Mouse (Mus musculus): ENCODE data around the gene Elf3. TPM values are rescaled to one million over a fixed set of nuclear protein-coding genes. Genes with fewer than 3 reads are reported as not detected.
A peak's percentile ranks its signal among the peaks of the same experiment; 100 is the strongest.

Elf3 gene
- polyA plus RNA-seq (2015; fragmentation: Nextera tagmentation; extraction: Ambion mirVana): 0.35 TPM in 1 of 2 replicates, not detected in the other

DNA sequence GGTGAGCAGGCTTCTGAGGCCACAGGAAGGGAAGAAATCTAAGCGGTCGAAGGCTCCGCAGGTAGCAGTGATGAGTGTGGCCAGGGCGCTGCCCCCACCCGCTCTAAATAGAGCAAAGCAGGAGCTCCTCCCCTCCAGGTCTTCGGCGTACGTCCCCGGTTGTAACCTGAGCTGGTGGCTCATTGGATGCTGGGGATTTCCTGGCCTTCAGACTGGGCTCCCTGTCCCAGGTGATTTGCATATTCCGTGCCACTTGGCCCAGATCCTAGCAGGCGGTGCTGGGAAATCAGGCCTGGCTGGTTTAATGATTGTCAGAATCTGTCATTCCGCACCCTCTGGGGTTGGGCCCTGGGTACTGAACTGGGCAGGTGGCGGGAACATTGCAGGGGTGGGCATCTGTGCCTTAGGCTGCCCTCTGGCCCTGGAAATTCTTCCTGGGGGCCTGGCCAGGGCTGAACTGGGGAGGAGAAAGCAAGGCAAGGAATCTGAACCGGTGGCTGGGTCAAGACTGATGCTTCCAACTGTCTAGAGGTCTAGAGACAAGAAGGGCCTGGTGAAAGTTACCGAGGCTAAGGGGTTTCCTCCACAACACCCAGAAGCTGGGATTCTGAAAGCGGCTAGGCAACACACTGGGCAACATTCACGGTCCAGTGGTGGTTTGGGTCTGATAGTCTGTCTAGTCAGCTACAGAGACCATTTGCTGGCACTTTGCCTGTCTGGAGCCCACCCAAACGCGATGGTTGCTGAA, at the start of gene Elf3:
Elf3 (minus strand) TSS at position 189 of the 748 bp plus-strand sequence.
- ATAC-seq: peak; percentile 61
- H3K36me3 ChIP-seq (ENCODE audit: control insufficient read depth, insufficient read depth, low read length): peaks cover 6% of the 10 kb centered on the region
- H3K9me3 ChIP-seq (replicated peaks; ENCODE audit: control insufficient read depth, low read length, poor library complexity, severe bottlenecking): no peaks in the 10 kb centered on the region
- H3K27me3 ChIP-seq (ENCODE audit: control insufficient read depth, insufficient read depth, low read depth, low read length): no peaks in the 10 kb centered on the region
- H3K27ac ChIP-seq (ENCODE audit: low read length): no peak within 1 kb of the TSS
- WGBS: 6% methylated on average over 19 of the region's 19 CpGs
- 0 out of 2 replicates have a peak, but pooled peaks cover 3% of the 10 kb centered on the region for H3K4me1 ChIP-seq (ENCODE audit: control insufficient read depth, insufficient read depth, low read length)
- peak within 1 kb of the TSS; percentile 18; the same call in 1 of the 2 replicates for H3K9ac ChIP-seq (ENCODE audit: low read depth, low read length)
- H3K4me3 ChIP-seq (ENCODE audit: low read depth, low read length): peak within 1 kb of the TSS; percentile 20; the same call in 1 of the 2 replicates
- H3K4me2 ChIP-seq (ENCODE audit: low read length): peak within 1 kb of the TSS; percentile 51

DNA sequence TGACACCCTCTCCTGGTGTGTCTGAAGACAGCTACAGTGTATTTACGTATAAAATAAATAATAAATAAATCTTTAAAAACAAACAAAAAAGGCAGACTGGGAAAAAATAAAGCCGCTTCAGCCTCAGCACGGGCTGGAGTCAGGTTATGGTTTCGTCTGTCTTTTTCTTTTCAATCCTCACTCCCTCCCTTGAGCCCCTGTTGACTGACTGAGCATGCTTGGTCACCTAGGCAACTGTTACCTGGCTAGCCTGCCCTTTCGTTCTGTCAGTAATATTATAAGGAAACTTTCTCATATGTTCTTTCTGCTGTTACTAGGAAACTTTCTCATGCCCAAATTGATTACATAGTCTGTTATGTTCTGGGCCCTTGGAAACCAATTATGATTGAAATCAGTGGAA, 32.5 kb upstream of the Elf3 start:
- no peaks in the 10 kb centered on the region for H3K27me3 ChIP-seq (ENCODE audit: control insufficient read depth, insufficient read depth, low read depth, low read length)
- H3K4me3 ChIP-seq (ENCODE audit: low read depth, low read length): no peak overlapping the region
- ATAC-seq: peak; percentile 77; the same call in 1 of the 2 replicates
- H3K9me3 ChIP-seq (replicated peaks; ENCODE audit: control insufficient read depth, low read length, poor library complexity, severe bottlenecking): no peaks in the 10 kb centered on the region
- no peaks in the 10 kb centered on the region; the same call in 1 of the 2 replicates for H3K4me1 ChIP-seq (ENCODE audit: control insufficient read depth, insufficient read depth, low read length)
- 66% methylated on average over 5 of the region's 5 CpGs for WGBS
- no peak overlapping the region for H3K9ac ChIP-seq (ENCODE audit: low read depth, low read length)
- no peak overlapping the region for H3K4me2 ChIP-seq (ENCODE audit: low read length)
- peaks cover 5% of the 10 kb centered on the region for H3K36me3 ChIP-seq (ENCODE audit: control insufficient read depth, insufficient read depth, low read length)
- peak overlapping the region; percentile 33; the same call in 1 of the 2 replicates for H3K27ac ChIP-seq (ENCODE audit: low read length)

- H3K27ac ChIP-seq (ENCODE audit: low read length): no peak overlapping the region
- no peak overlapping the region for H3K9ac ChIP-seq (ENCODE audit: low read depth, low read length)
- WGBS: 76% methylated on average over 2 of the region's 2 CpGs
- no peaks in the 10 kb centered on the region for H3K27me3 ChIP-seq (ENCODE audit: control insufficient read depth, insufficient read depth, low read depth, low read length)
- H3K4me3 ChIP-seq (ENCODE audit: low read depth, low read length): no peak overlapping the region
- no peaks in the 10 kb centered on the region for H3K9me3 ChIP-seq (replicated peaks; ENCODE audit: control insufficient read depth, low read length, poor library complexity, severe bottlenecking)
- H3K4me1 ChIP-seq (ENCODE audit: control insufficient read depth, insufficient read depth, low read length): peaks cover 7% of the 10 kb centered on the region
- no peak for ATAC-seq
- no peak overlapping the region for H3K4me2 ChIP-seq (ENCODE audit: low read length)
- no peaks in the 10 kb centered on the region for H3K36me3 ChIP-seq (ENCODE audit: control insufficient read depth, insufficient read depth, low read length)
Measured at GRCm38 (mm10) chr1:135286311-135286710, 27.9 kb upstream of the Elf3 start.

DNA sequence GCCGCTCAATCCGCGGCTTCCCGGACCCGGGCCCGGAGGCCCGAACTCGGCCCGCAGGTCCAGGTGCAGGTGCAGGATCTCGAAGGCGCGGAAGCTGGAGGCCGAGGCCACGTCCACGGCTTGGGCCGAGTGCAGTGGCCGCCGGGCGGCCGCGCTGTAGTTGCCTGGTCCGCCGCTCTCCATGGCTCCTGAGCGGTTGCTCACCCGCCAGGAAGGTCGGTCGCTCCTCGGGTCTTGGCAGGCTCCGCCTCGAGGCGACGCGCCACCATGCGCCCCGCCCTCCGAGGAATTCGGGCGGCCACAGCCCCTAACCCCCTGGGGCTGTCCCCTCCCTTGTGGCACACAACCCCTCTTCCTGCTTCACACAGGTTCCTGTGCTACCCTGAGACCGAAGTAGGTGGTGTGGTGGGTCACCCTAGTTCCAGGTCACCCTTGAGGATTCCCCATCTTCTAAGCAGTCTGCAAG, 25.5 kb upstream of the Elf3 start, which contains the start of gene Rnpep:
Rnpep (minus strand) TSS at position 259 of the 466 bp plus-strand sequence.
- ATAC-seq: peak; percentile 89
- WGBS: 1% methylated on average over 39 of the region's 39 CpGs

DNA sequence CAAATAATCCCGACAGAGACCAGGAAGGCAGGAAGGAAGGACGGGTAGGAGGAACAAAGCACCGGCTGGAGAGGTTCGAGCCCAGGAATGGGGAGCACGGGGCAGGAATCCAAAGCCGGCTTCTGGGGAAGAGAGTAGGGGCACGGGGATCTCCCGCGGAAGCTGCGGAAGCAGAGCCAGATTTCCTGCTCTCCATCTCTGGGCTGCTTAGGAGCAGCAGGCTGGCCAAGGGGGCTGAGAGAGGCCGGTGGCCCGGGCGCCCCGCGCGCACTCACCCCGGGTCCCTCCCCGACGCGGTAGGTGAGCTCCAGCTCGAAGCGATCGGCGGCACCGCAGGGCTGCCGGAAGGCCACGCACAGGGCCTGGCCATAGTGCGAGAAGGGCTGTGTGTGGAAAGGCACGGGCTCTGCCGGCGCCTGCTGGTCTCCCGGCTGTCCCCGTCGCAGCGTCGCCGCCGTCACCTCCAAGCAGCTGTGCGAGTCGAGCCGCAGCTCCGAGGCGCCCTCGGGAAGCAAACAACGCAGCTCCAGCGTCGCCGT, 25.0 kb upstream of the Elf3 start:
- no peaks in the 10 kb centered on the region for H3K9me3 ChIP-seq (replicated peaks; ENCODE audit: control insufficient read depth, low read length, poor library complexity, severe bottlenecking)
- H3K4me1 ChIP-seq (ENCODE audit: control insufficient read depth, insufficient read depth, low read length): peaks cover 12% of the 10 kb centered on the region
- peak overlapping the region; percentile 96 for H3K9ac ChIP-seq (ENCODE audit: low read depth, low read length)
- peak; percentile 77 for ATAC-seq
- under 1% methylated on average over 35 of the region's 48 CpGs for WGBS
- H3K27me3 ChIP-seq (ENCODE audit: control insufficient read depth, insufficient read depth, low read depth, low read length): no peaks in the 10 kb centered on the region
- peak overlapping the region; percentile 68 for H3K4me2 ChIP-seq (ENCODE audit: low read length)
- peak overlapping the region; percentile 92 for H3K27ac ChIP-seq (ENCODE audit: low read length)
- H3K36me3 ChIP-seq (ENCODE audit: control insufficient read depth, insufficient read depth, low read length): no peaks in the 10 kb centered on the region
- peak overlapping the region; percentile 87 for H3K4me3 ChIP-seq (ENCODE audit: low read depth, low read length)

More for the DNA sequence above, 25.5 kb upstream of the Elf3 start, which contains the start of gene Rnpep:
- H3K36me3 ChIP-seq (ENCODE audit: control insufficient read depth, insufficient read depth, low read length): no peaks in the 10 kb centered on the region
- H3K4me2 ChIP-seq (ENCODE audit: low read length): peak within 1 kb of the TSS; percentile 68
- peak within 1 kb of the TSS; percentile 96 for H3K9ac ChIP-seq (ENCODE audit: low read depth, low read length)
- peak within 1 kb of the TSS; percentile 87 for H3K4me3 ChIP-seq (ENCODE audit: low read depth, low read length)
- H3K27me3 ChIP-seq (ENCODE audit: control insufficient read depth, insufficient read depth, low read depth, low read length): no peaks in the 10 kb centered on the region
- peak within 1 kb of the TSS; percentile 92 for H3K27ac ChIP-seq (ENCODE audit: low read length)
- H3K9me3 ChIP-seq (replicated peaks; ENCODE audit: control insufficient read depth, low read length, poor library complexity, severe bottlenecking): no peaks in the 10 kb centered on the region
- peaks cover 12% of the 10 kb centered on the region for H3K4me1 ChIP-seq (ENCODE audit: control insufficient read depth, insufficient read depth, low read length)

DNA sequence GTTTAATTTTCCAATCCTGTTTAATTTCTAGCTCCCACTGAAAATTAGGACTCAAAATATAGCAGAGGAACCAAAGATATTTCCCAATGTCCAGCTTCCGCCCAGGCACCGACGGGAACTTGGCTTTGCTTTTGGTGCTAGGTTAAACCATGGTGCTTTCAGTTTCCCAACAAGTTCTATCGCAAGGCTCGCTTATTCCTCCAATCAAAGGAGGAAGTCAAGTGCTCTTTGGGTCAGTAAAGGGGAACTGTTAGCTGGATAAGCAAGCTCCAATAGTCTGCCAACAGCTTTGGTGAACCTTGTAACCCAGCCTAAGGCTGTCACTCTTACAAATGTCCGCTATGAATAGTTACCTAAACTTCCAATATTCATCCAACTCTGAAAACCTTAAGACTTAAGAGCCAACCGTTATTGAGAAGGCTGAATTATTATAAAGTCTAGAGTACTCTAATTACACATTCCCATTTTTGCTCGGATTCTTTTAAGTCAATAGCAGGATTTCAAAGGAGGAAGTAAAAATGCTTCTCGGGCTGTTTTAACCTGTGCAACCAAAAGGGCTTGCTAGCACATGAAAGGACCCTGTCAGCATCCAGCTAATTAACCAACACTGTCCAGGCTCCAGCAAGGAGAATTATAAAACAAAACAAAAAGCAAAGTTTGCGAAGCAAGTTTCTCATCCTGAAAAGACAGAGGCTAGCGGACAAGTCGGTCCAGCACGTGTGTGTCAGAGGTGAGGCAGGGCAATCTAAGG, 24.3 kb upstream of the Elf3 start:
- ATAC-seq: no peak
- Histone ChIP-seq H3K27me3 (ENCODE audit: control insufficient read depth, insufficient read depth, low read depth, low read length) (no peaks in the 10 kb centered on the region), H3K9me3 (replicated peaks; ENCODE audit: control insufficient read depth, low read length, poor library complexity, severe bottlenecking) (no peaks in the 10 kb centered on the region)

GRCm38 (mm10) chr1:135281841-135282240, 23.5 kb upstream of the Elf3 start:
- Histone ChIP-seq H3K4me3 (ENCODE audit: low read depth, low read length) (no peak overlapping the region), H3K27me3 (ENCODE audit: control insufficient read depth, insufficient read depth, low read depth, low read length) (no peaks in the 10 kb centered on the region), H3K36me3 (ENCODE audit: control insufficient read depth, insufficient read depth, low read length) (peaks cover 6% of the 10 kb centered on the region), H3K4me2 (ENCODE audit: low read length) (no peak overlapping the region), H3K27ac (ENCODE audit: low read length) (no peak overlapping the region), H3K4me1 (ENCODE audit: control insufficient read depth, insufficient read depth, low read length) (peaks cover 12% of the 10 kb centered on the region), H3K9ac (ENCODE audit: low read depth, low read length) (no peak overlapping the region), H3K9me3 (replicated peaks; ENCODE audit: control insufficient read depth, low read length, poor library complexity, severe bottlenecking) (no peaks in the 10 kb centered on the region)
- 95% methylated on average over 17 of the region's 17 CpGs for WGBS
- ATAC-seq: no peak

More for the DNA sequence above, 24.3 kb upstream of the Elf3 start:
- peaks cover 12% of the 10 kb centered on the region for H3K4me1 ChIP-seq (ENCODE audit: control insufficient read depth, insufficient read depth, low read length)
- peak overlapping the region; percentile 92 for H3K27ac ChIP-seq (ENCODE audit: low read length)
- peak overlapping the region; percentile 68 for H3K4me2 ChIP-seq (ENCODE audit: low read length)
- H3K9ac ChIP-seq (ENCODE audit: low read depth, low read length): peak overlapping the region; percentile 96
- WGBS: 40% methylated on average over 13 of the region's 13 CpGs
- no peaks in the 10 kb centered on the region for H3K36me3 ChIP-seq (ENCODE audit: control insufficient read depth, insufficient read depth, low read length)
- H3K4me3 ChIP-seq (ENCODE audit: low read depth, low read length): peak overlapping the region; percentile 87

- 71% methylated on average over 9 of the region's 9 CpGs for WGBS
- no peak for ATAC-seq
Measured at GRCm38 (mm10) chr1:135280646-135281045, 22.3 kb upstream of the Elf3 start.

More at GRCm38 (mm10) chr1:135280646-135281045, 22.3 kb upstream of the Elf3 start:
- Histone ChIP-seq H3K9me3 (replicated peaks; ENCODE audit: control insufficient read depth, low read length, poor library complexity, severe bottlenecking) (no peaks in the 10 kb centered on the region), H3K9ac (ENCODE audit: low read depth, low read length) (no peak overlapping the region), H3K4me1 (ENCODE audit: control insufficient read depth, insufficient read depth, low read length) (peaks cover 12% of the 10 kb centered on the region), H3K27me3 (ENCODE audit: control insufficient read depth, insufficient read depth, low read depth, low read length) (no peaks in the 10 kb centered on the region), H3K4me3 (ENCODE audit: low read depth, low read length) (no peak overlapping the region), H3K27ac (ENCODE audit: low read length) (no peak overlapping the region), H3K36me3 (ENCODE audit: control insufficient read depth, insufficient read depth, low read length) (peaks cover 15% of the 10 kb centered on the region), H3K4me2 (ENCODE audit: low read length) (no peak overlapping the region)
